Mouse (Mus musculus) Muller cell, postnatal 12 days (primary cell): ENCODE data around the gene Stk32b.

ENCODE experiments used
- DNase-seq: peaks from one replicate; pipeline ENCODE4 v3.0.0-alpha.2; 2015; ENCODE audit errors: inconsistent ontology term

Gene Stk32b

DNA sequence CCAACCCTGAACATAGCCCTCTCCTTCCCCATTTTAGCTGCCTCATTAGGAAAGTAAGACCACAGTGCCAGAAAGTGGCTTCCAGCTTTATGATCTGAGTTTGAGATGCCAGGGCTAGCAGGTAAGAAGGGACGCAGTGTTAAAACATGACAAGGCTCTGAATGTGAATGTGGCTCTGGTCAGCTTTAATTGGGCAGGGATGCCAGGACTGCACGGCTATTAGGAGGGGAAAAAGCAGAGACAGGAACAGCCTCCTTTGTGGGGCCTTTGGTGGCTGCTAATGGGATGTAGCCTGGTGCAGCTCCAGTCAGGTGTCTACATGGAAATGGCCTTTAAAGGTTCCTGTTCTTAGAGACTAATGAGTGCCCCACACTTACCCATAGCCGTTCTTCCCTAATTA lies 52.0 kb downstream of the Stk32b start:
- DNase-seq, result no peak

DNA sequence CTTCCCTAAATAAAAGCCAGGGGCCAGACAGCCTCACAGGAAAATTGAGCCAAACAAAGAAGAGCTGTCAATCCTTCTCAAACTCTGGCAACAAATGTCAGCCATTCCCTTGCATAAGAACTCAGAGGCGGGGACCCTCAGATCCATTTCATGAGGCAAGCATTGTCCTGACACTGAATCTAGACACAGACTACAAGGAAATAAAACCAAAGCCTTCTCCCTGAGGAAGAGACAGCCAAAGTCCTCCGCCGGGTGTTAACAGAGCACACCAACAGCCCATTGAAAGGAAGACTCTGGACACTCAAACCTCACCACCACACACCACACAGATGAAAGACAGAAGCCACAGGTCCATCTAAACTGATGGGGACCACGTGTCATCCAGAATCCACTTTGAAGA lies 57.8 kb downstream of the Stk32b start:
- DNase-seq, result no peak

DNA sequence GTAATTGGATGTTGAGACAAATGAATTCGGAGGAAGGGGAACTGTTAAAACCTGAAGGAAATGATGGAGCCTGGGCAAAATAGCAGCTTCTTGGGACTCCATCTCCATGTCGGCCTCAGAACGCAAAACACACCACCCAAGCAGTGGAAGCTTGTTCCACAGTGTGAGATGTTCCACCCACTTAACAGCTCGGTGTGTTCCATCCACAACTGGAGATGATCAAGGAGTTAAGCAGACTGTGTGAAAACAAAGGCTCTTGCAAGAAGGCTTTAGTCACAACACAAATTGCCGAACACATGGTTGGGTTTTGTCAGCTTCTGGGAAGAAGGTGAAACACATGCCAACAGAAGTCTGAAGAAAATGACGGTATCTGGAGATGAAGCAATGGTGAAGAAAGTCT lies 59.2 kb downstream of the Stk32b start:
- no peak for DNase-seq

DNA sequence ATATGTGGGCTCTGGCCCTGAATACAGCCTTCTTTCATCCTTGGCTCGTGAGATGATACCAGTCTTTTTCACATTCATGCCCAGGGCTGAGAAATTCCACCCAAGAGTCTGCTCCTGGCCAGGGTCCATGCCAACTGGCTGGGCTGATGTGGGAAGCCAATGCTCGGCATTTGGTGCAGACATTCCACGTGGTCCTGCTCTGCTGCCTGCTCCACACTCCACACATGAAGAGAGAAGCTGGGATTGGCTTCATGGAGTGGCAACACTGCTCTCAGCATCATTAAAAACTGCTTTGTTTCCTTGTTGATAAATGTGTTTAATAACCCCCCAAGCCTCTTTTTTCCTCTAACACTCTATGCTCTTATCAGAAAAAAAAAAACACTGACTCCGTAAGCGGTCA lies 61.8 kb downstream of the Stk32b start:
- no peak for DNase-seq

DNA sequence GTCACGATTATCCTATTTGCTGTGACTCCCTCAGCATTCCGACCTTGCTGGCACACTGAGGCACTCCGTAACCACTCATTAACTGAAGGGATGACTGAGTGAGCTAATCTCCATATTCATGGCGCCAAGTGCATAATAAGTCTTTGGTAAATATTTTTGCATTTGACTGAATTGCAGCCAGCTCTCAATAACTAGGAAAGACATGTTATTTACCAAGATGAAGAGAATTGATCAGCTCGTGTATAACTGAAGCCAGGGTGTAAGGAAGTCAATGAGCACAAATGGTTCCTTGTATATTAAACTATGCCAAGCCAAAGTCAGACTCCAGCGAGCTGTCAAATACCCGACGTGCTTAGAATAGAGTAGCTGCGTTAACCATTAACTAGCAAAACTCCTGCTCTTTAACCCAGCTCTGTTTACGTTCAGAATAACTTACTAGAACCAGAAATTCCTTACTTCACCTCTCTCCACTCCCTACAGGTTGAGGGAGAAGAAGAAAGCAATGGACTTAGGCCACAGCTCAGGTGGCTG lies 66.2 kb downstream of the Stk32b start:
- DNase-seq, result peak; percentile 3

DNA sequence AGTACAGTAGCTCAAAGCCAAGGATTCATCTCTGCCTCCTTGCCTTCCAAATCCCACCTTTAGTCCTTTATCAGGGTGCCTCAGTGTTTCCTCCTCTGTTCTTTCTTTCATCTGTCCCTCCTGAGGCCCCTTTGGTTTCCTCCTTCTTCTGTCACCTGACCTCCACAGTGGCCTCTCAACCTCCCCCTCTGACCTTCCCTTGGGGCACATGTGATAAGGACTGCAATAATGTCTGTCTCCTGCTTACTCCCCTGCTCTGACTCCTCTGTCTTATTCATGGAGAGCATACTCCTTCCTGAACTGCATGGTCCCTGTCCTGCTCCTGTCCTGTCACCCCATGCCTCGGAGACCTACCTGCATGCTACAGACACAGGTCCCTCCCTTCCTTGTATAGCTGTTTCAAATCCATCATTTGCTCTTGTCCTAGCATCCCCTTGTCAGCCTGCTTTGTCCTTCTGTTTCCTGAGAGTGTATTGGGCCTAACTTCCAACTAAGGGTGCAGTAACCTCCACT lies 66.8 kb downstream of the Stk32b start:
- no peak for DNase-seq

DNA sequence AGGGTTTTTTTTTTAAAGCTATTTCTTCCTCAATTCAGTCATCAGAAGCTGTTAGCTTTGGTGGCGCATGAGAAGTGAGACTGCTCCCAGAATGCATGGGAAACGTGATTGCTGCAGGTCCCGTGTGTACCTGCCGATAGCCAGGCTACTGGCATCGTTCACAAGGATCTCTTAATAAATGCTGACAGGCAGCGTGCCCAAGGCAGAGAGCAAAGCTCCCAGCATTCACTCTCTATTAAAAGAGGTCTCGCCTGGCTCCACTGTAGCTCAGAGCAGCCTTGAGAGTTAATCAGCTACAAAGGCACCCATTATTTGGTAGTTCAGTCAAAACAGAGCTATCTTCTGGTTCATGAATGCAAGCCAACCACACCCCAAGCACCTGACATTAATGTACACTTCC lies 72.9 kb downstream of the Stk32b start:
- DNase-seq, result no peak

DNA sequence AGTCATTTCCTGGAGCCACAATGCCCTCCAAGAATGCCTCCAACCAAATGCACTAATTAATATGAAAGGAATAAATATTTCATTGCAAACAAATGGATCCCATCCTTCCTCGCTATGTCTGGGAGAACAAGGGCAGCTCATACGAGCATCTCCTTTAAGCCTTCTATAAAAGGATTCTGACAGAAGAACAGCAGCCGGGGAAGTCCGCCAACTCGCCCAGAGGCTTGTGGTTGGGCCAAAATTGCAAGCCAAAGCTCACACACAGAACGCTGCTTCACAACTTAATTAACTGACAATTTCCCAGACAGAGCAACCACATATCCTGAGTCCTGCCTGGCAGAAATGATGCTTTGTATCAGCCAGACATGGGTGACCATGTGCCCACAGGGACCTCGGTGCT lies 74.5 kb downstream of the Stk32b start:
- peak; percentile 87 for DNase-seq

DNA sequence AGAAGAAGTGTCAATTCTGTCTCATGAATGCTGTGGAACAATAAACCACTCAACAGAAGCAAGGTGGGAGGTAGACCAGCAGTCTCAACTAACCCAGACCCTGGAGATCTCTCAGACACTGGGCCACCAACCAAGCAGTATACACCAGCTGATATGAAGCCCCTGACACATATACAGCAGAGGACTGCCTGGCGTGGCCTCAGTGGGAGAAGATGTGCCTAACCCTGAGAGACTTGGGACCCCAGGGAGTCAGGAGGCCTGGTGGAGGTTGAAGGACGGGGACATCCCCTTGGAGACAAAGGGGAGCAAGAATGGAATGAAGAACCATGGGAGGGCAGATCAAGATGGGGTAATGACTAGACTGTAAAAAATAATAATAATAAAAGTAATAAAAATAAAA lies 82.2 kb downstream of the Stk32b start:
- DNase-seq, result no peak

DNA sequence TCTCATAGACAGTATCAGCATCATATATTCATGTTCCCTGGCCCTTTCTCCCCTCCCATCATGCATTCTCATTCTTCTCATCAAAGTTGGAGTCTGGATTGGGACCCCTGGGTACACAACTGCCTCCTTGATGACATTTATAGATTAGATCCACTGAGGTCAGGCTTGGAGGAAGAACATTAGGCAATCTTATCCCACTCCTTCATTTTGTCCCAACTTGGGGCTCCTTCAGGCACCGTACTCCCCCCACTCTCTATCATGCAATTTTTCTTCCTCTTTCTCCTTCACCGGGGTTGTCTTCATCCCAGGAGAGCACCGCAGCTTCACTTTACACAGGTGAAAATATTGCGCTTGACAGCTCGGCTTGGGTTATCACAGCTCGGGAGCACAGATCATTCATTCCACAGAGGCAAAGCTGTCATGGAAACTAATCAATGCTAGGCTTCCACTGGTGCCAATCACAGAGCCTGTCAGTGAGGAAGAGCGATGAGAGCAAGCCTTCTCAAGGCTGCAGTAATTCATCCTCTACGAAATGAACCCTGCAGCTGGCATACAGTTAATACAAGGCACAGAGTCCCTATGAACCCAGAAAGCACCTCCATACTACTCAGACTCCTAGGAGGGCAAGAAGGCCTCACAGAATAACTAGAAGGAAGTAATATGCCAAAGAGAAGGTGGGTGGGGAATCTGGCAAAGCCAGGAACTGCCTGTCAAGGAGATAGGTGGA lies 89.4 kb downstream of the Stk32b start:
- no peak for DNase-seq

DNA sequence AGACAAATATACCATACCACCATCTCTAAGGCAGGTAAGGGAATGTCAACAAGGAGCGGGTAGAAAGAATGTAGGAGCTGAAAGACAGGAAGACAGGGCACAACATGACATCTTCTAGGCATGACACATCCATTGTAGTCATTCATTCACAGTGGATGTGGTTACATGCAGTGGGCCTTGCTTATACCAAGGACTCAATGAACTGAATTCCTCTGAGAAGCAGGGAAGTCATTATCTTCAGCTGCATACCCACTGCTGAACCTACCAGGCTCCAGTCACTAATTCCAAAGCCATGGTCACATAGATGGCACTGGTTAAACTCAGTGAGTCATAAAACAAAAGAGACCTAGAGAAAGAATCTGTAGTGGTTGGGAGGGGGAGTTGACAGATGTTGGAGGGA lies 105.1 kb downstream of the Stk32b start:
- DNase-seq, result peak; percentile 41

DNA sequence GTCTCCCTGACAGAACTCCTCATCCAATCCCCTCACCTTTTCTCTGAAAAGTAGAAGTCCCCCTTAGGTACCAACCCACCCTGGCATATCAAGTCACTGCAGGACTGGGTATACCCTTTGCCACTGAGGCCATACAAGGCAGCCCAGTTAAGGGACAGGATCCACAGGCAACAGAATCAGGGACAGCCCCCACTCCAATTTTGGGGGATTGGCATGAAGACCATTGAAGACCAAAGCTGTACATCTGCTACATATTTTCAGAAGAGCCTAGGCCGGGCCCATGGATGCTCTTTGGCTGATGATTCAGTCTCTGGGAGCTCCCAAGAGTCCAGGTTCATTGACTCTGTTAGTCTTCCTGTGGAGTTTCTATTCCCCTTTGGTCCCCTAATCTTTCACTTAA lies 117.4 kb downstream of the Stk32b start:
- DNase-seq, result no peak

DNA sequence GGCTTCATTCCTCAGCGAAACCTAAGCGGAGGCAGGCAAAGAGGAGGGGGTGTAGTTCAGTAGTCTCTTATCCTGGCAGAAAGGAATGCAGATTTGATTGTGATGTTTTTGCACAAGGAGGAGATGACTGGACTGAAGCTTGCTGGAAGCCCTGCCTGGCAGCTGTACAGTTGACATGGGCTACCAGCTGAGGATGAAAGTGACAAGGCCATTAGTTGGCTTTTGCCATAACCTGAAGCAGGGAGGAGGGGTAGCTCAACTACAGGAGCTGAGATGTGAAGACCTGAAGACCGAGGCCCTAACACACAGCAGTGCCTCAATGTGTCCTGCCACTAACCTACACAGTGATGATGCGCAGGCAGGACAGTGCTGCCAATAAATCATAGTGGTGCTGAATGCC lies 118.7 kb downstream of the Stk32b start:
- no peak for DNase-seq

DNA sequence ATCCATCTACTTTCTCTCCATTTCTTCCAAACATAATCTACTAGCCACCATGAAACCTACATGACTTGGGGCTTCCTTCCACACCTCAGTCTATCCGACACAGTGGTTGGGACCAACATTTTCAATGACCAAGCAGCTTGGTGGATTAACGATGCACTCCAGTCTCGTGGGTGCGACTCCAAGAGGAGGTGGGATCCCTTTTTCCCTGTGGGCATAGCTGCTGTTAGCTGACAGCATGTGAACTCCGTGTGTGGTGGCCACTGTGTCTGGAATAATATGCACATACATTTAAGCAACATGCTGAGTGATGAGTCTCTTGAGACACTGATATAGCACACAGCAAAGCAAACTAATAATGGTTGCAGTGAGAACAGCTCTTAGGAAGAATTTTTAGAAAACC lies 124.6 kb downstream of the Stk32b start:
- no peak for DNase-seq

DNA sequence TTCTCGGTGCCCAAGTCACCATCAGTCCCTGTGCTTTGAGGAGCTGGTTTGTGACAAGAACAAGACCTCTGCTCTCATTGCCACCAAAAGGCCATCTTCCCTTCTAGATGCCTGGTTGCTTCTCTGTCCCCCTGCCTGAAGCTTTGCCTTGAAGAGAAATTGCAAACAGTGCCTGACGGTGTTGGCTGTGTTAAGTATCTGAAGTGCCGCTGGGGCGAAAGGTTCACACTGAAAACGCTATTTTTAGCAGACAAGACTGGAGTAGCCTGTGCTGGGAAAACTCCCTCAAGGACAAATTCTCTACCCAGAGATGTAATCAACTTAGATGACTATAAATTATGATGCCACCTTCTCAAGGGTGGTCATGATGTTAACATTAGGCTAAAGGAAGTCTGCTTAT lies 129.1 kb downstream of the Stk32b start:
- no peak for DNase-seq

DNA sequence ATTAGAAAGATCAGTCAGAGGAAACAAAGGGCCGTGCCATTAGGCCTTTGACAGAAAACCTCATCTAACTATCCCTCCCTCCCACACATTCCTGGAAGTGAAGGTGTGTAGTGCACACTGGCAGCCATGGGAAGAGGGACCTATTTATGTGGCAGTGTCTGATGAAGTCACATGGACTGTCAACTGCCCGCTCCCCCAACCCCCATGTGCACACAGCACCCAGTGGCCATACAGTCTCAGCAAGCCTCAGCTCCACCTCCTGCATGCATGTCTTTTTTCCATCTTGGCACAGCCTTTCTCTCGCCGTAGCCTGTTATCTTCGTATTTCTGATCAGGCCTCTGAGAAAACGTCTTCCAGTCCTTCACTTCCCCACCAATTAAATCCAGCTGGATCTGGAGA lies 130.9 kb downstream of the Stk32b start:
- DNase-seq, result no peak

DNA sequence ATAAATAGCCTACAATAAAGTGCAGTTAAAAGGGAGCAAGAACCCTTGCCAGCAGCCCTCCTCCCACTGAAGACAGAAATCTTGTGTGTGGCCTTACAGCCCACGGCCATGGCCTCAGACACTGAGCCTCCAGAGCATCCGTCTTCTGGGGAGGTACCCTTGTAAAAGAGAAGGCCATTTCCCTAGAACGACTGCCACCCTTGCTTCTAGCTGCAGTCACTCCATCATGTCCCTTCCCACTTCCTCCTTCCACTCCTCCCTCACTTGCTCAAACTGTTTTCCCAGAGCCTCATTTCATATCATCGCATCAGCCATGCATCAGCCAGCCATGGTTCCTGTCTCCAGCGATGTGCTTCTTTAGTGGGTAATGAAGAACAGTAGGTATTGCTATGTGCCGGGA lies 141.5 kb downstream of the Stk32b start:
- DNase-seq, result no peak

DNA sequence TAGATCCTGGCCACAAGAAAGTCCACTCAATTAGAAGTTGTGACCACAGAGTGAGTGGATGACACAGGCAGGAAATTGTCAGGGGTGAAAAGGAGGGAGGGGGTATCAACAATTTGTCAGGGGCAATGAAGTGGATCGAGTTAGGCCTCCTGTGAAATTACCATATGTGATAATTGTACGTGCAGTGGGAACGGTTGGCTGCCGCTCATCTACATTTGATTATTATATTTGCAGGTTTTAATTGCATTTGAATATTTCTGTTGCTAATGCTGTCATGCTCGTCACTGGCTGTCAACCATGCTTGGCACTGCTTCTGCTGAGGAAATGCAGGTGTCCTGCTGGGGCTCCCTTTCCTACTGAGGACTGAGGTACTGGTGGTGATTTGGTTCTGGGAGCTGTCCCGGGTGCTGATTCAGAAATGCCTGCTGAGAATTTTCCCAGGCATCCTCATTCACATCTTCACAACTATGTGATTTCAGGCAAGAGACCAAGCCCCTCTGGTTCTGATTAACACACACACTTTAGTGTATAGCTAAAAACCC lies 159.6 kb downstream of the Stk32b start:
- no peak for DNase-seq

DNA sequence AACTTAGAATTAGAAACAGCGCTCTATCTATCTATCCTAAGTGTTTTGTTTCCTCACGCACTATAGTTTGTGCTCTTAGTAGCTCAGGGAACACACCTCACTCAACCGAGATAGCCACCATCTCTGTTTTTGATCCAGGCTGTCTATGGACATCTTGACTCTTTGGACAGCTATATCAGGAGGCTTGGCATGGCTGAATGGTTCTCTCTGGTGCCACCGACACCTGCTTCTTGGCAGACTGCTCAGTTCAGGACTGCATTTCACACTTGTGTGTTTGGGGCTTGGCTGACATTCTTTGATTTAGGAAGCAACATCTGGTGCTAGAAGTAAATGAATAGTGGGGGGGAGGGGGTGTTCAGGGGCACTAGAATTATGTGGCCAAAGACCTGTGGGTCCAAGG lies 162.7 kb downstream of the Stk32b start:
- DNase-seq, result no peak

DNA sequence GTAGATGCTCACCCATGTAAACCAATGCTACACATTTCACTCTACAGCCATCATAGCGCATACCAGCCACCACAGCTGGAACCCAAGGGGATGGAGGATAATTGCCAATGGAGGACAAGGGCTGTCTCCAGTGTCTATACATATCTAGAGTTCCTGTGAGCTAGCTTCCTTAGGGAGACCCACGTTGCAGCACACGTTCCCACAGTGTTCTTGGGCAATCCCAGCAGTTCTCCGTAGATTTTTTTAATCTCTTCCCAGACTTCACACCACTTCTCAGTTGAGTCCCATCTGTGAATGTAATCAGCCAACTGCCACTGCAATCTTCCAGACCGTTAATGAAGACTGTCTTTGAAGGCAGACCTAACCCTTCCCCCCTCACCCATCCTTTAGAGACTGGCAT lies 165.3 kb downstream of the Stk32b start:
- DNase-seq, result no peak

DNA sequence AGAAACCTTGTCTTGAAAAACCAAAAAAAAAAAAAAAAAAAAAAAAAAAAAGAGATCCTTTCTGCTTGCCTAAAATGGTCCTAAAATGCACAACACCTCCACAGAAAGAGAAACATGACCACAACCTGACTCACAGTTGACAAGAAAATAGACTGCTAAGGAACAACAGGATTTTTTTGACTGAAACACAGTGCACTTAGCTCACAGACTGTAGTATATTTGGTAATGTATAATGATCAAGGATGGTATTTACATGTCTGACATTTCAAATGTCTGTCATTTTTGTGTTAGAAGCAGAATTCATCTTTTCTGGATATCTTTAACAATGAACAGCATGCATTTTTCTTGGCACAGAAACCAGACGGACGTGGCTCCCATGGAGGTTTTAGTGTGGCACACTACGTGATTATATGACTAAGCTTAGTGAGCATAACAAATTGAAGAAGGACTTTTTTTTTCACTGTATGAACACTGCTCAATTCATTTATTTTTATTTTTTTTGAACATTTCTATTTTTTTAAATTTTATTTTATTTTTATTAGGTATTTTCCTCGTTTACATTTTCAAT lies 181.2 kb downstream of the Stk32b start:
- DNase-seq, result no peak

DNA sequence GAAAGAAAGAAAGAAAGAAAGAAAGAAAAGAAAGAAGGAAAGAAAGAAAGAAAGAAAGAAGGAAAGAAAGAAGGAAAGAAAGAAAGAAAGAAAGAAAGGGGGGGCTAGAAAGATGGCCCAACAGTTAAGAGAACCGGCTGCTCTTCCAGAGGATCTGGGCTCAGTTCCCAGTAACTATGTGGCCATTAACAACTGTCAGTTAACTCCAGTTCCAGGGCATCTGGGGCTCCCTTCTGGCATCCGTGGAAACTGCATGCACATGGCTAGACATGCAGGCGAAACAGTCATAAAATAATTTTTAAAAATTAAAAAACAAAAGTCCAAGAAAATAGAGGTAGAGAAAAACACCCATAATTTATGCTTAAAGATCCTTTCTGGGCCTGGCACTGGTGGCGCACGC lies 181.7 kb downstream of the Stk32b start:
- DNase-seq, result no peak

DNA sequence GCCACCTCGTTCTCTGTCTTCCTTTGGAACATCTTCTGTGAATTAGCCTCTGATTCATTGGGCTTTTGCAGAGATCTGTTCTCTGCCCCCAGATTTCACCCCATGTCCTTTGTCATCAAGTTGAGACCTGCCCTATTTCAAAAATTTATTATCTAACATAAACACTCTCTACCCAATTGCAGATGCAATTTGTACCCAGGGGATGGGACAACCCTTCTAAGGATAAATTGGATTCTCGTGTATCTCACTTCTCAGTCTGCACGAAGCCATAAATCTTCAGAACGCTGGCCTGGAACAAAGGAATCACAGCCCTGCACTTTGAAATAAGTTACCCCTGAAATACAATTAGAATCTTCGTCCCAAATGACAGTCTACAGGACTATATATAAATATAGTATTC lies 191.6 kb downstream of the Stk32b start:
- DNase-seq, result no peak
